In the genomic region with DNA sequence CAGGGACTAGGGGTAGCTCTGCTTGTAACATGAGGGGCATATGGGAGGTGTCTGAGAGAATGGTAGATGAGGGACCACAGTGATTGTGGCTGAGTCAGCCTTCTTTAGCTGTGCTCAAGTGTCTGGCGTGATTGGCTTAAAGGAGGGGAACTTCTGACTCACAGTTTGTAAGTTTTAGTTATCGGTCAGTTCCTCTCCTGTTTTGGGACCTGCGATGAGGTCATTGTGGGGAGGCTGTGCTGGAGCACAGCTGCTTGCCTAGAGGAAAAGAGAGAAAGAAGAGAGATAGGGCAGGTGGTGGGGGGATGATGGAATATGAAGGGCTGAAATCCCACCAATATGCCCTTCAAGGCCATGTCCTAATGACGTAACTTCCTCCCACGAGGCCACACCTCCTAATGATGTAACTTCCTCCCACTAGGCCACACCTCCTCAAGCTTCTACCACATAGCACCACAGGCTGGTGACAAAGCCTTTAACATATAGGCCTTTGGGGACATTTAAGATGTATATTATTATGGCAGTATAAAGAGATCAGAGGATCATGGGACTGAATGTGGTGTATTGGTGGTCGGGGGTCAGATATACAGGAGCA, we compare ENCODE assay signal across 17 mouse cellular contexts. TPM values are rescaled to one million over a fixed set of nuclear protein-coding genes. Genes with fewer than 3 reads are reported as not detected.
DNase-seq lines count a peak whose midpoint lies in the region; ATAC-seq and TF ChIP-seq lines count a peak whose summit lies in the region.
"Had no signal": no experiment of that assay in that cellular context is flagged by ENCODE, and none has a peak within 500 bp of the region (broad histone marks: within the 10 kb centered on the region; RNA-seq: fewer than 3 reads in every experiment).

No protein-coding gene starts in this region.

- WGBS in heart, embryonic 11.5 days (ENCODE audit: insufficient replicate concordance) = 76% methylated on average over 6 of the region's 6 CpGs
- 77% methylated on average over 6 of the region's 6 CpGs for WGBS in olfactory bulb, adult 2 months
- 95% methylated on average over 6 of the region's 6 CpGs for WGBS in midbrain, embryonic 13.5 days
- WGBS in hindbrain, embryonic 13.5 days = 92% methylated on average over 6 of the region's 6 CpGs

- H3K9ac ChIP-seq in heart, embryonic 11.5 days (ENCODE audit: low read depth, low read length) = no peak overlapping the region
- H3K9ac ChIP-seq in midbrain, embryonic 13.5 days (replicated peaks) = no peak overlapping the region
- H3K9ac ChIP-seq in hindbrain, embryonic 13.5 days = no peak overlapping the region
- H3K9ac ChIP-seq: embryonic facial prominence, embryonic 15.5 days; forebrain, postnatal 0 days; liver, embryonic 14.5 days had no signal

- no peaks in the 10 kb centered on the region for H3K9me3 ChIP-seq in heart, embryonic 11.5 days (replicated peaks; ENCODE audit: control insufficient read depth, low read length)
- H3K9me3 ChIP-seq in midbrain, embryonic 13.5 days = no peaks in the 10 kb centered on the region
- H3K9me3 ChIP-seq in hindbrain, embryonic 13.5 days = no peaks in the 10 kb centered on the region
- H3K9me3 ChIP-seq: embryonic facial prominence, embryonic 15.5 days had no signal

- TF ChIP-seq POLR2A in olfactory bulb, adult 2 months (IDR thresholded peaks at IDR 0.05; ENCODE audit: insufficient read depth, low read depth, low read length) = no peak

- TF ChIP-seq CTCF in olfactory bulb, adult 2 months (IDR thresholded peaks at IDR 0.05; ENCODE audit: insufficient read depth, low read depth, low read length) = no peak

- no peak overlapping the region for H3K4me3 ChIP-seq in heart, embryonic 11.5 days (ENCODE audit: low read depth, low read length)
- no peak overlapping the region for H3K4me3 ChIP-seq in olfactory bulb, adult 2 months (ENCODE audit: insufficient read depth, low read depth, low read length)
- no peak overlapping the region for H3K4me3 ChIP-seq in midbrain, embryonic 13.5 days (replicated peaks)
- H3K4me3 ChIP-seq in hindbrain, embryonic 13.5 days = no peak overlapping the region
- H3K4me3 ChIP-seq: embryonic facial prominence, embryonic 15.5 days had no signal

- no peaks in the 10 kb centered on the region for H3K36me3 ChIP-seq in heart, embryonic 11.5 days (ENCODE audit: control insufficient read depth, insufficient read depth, low read length)
- H3K36me3 ChIP-seq in midbrain, embryonic 13.5 days = no peaks in the 10 kb centered on the region
- H3K36me3 ChIP-seq in hindbrain, embryonic 13.5 days = no peaks in the 10 kb centered on the region
- H3K36me3 ChIP-seq: embryonic facial prominence, embryonic 15.5 days had no signal

- H3K4me2 ChIP-seq in heart, embryonic 11.5 days = no peak overlapping the region
- H3K4me2 ChIP-seq in midbrain, embryonic 13.5 days (replicated peaks) = no peak overlapping the region
- no peak overlapping the region for H3K4me2 ChIP-seq in hindbrain, embryonic 13.5 days
- H3K4me2 ChIP-seq: embryonic facial prominence, embryonic 15.5 days had no signal

- DNase-seq in heart, adult 9 months (ENCODE audit: low spot score in 2 of 2) = peak; percentile 16 to 43
- peak; percentile 86 for DNase-seq in NIH3T3 (ENCODE audit: low read depth)
- DNase-seq in heart, postnatal 10 days = peak; percentile 45 to 48
- no peak for DNase-seq in cerebellum, adult 9-11 months
- DNase-seq: cerebellum, postnatal 14 days; forebrain, postnatal 0 days; layer of hippocampus, adult 9-11 months; lung, postnatal 36 days; thymus, postnatal 36 days had no signal

- H3K27me3 ChIP-seq in heart, embryonic 11.5 days (ENCODE audit: control insufficient read depth, insufficient read depth, low read length) = no peaks in the 10 kb centered on the region
- H3K27me3 ChIP-seq in midbrain, embryonic 13.5 days = no peaks in the 10 kb centered on the region
- H3K27me3 ChIP-seq in hindbrain, embryonic 13.5 days = no peaks in the 10 kb centered on the region
- H3K27me3 ChIP-seq: embryonic facial prominence, embryonic 15.5 days had no signal

- no peak for ATAC-seq in heart, embryonic 11.5 days (replicated peaks; ENCODE audit: insufficient number of reproducible peaks, low FRiP score, low TSS enrichment)
- no peak for ATAC-seq in midbrain, embryonic 13.5 days
- no peak for ATAC-seq in hindbrain, embryonic 13.5 days (ENCODE audit: low FRiP score)
- ATAC-seq: forebrain, postnatal 0 days; hindbrain, postnatal 0 days; midbrain, embryonic 16.5 days had no signal

- H3K27ac ChIP-seq in heart, embryonic 11.5 days (ENCODE audit: low read depth, low read length) = no peak overlapping the region
- peak overlapping the region; percentile 25; the same call in 1 of the 2 replicates for H3K27ac ChIP-seq in olfactory bulb, adult 2 months (ENCODE audit: insufficient read depth, low read depth, low read length)
- H3K27ac ChIP-seq in midbrain, embryonic 13.5 days = no peak overlapping the region
- no peak overlapping the region for H3K27ac ChIP-seq in hindbrain, embryonic 13.5 days
- H3K27ac ChIP-seq: embryonic facial prominence, embryonic 15.5 days; hindbrain, postnatal 0 days; liver, embryonic 14.5 days had no signal

- intact Hi-C loops in heart, postnatal 10 days (cut with DNase I) = no loop called here

- H3K4me1 ChIP-seq in heart, embryonic 11.5 days (ENCODE audit: control insufficient read depth, insufficient read depth, low read length) = peaks cover 6% of the 10 kb centered on the region
- H3K4me1 ChIP-seq in olfactory bulb, adult 2 months (ENCODE audit: control insufficient read depth, insufficient read depth, low read length) = peaks cover 19% of the 10 kb centered on the region
- H3K4me1 ChIP-seq in midbrain, embryonic 13.5 days (replicated peaks) = peaks cover 8% of the 10 kb centered on the region
- peaks cover 12% of the 10 kb centered on the region for H3K4me1 ChIP-seq in hindbrain, embryonic 13.5 days (replicated peaks)

RNA-seq across cellular contexts. Expression of a gene that starts 42.9 kb away (rescaled TPM):
- polyA plus RNA-seq in heart, embryonic 11.5 days (2014; fragmentation: Nextera tagmentation; extraction: Ambion mirVana) = 0.13 and 0.29 TPM in 2 replicates
- total RNA-seq in heart, postnatal 10 days (2021) = not detected
- polyA plus RNA-seq in olfactory bulb, adult 2 months (2012; ENCODE audit: insufficient read depth, insufficient read length, low replicate concordance, missing spikeins) = not detected in 2 replicates
- polyA plus RNA-seq in midbrain, embryonic 13.5 days (2015; fragmentation: Nextera tagmentation; extraction: Ambion mirVana) = 2.6 and 3.8 TPM in 2 replicates
- polyA plus RNA-seq in hindbrain, embryonic 13.5 days (2015; fragmentation: Nextera tagmentation; extraction: Ambion mirVana) = 6.8 and 8.8 TPM in 2 replicates
